Mouse (Mus musculus) intestine, postnatal 0 days (tissue): ENCODE data around the gene Habp4. TPM values are rescaled to one million over a fixed set of nuclear protein-coding genes. Genes with fewer than 3 reads are reported as not detected.

Experiments used
- ATAC-seq: fragments of 200-750 bp; cut with Nextera tagmentation; 2 replicates; pipeline ENCODE4 v1.8.0; 2017; ENCODE audit warnings: mild to moderate bottlenecking, moderate TSS enrichment, moderate library complexity
- H3K27ac ChIP-seq: fragments of 300-500 bp; sonication (generic); 2 replicates; pipeline ENCODE4 v1.5.1; 2014; ENCODE audit warnings: mild to moderate bottlenecking, low read depth, low read length, moderate library complexity
- H3K27me3 ChIP-seq: fragments of 300-500 bp; sonication (generic); replicated peaks from 2 replicates; pipeline ENCODE4 v1.6.1; 2014; ENCODE audit warnings: low read length, mixed read lengths; ENCODE audit not compliant: control insufficient read depth, insufficient read depth
- H3K36me3 ChIP-seq: fragments of 300-500 bp; sonication (generic); 2 replicates; pipeline ENCODE4 v1.6.1; 2014; ENCODE audit warnings: mild to moderate bottlenecking, moderate library complexity; ENCODE audit not compliant: control insufficient read depth, insufficient read depth
- H3K4me1 ChIP-seq: fragments of 300-500 bp; sonication (generic); replicated peaks from 2 replicates; pipeline ENCODE4 v1.6.1; 2014; ENCODE audit warnings: antibody characterized with exemption, low read length, mixed read lengths; ENCODE audit not compliant: control insufficient read depth, insufficient read depth
- H3K4me2 ChIP-seq: fragments of 300-500 bp; sonication (generic); replicated peaks from 2 replicates; pipeline ENCODE4 v1.6.1; 2014; ENCODE audit warnings: low read depth, mild to moderate bottlenecking, moderate library complexity
- H3K4me3 ChIP-seq: fragments of 300-500 bp; sonication (generic); 2 replicates; pipeline ENCODE4 v1.5.1; 2014; ENCODE audit warnings: low read depth, low read length
- H3K9ac ChIP-seq: fragments of 300-500 bp; sonication (generic); 2 replicates; pipeline ENCODE4 v1.6.1; 2014; ENCODE audit warnings: mild to moderate bottlenecking, low read depth, low read length
- H3K9me3 ChIP-seq: fragments of 300-500 bp; sonication (generic); 2 replicates; pipeline ENCODE4 v1.6.1; 2016; ENCODE audit warnings: mixed run types; ENCODE audit not compliant: control insufficient read depth
- CTCF ChIP-seq: sonication (generic); IDR thresholded peaks from 2 replicates; pipeline ENCODE4 v1.5.1; 2016; ENCODE audit warnings: low read depth, mild to moderate bottlenecking, control low read depth, antibody characterized with exemption, moderate library complexity
- WGBS: fragments of 180-500 bp; shearing (Covaris S2); extraction: QIAGEN DNeasy Blood & Tissue Kit; methylation state at CpG from one replicate; pipeline ENCODE4 v1.1.7; 2014; 5-methylcytosine and 5-hydroxymethylcytosine counted together
- polyA plus RNA-seq: library from polyadenylated mRNA; unstranded; fragments of >200 nt; fragmentation: Nextera tagmentation; extraction: Ambion mirVana; gene quantifications from 2 replicates; pipeline ENCODE4 v1.2.1, GENCODE M21; 2015

Gene Habp4
- polyA plus RNA-seq, 1 experiment from 2014 or later: 12.7 TPM

GRCm38 (mm10) chr13:64235777-64236176 lies 74.2 kb downstream of the Habp4 start:
- Histone ChIP-seq H3K4me3 (no peak overlapping the region), H3K9me3 (no peaks in the 10 kb centered on the region), H3K9ac (no peak overlapping the region), H3K27me3 (no peaks in the 10 kb centered on the region), H3K36me3 (no peaks in the 10 kb centered on the region), H3K4me1 (no peaks in the 10 kb centered on the region), H3K4me2 (no peak overlapping the region), H3K27ac (no peak overlapping the region)
- no peak for TF ChIP-seq CTCF
- WGBS: 68% methylated on average over 3 of the region's 3 CpGs
- no peak for ATAC-seq

Other genes with a start within 250 kb of the Habp4 start
- gene Hsd17b3, start 72.6 kb upstream of the Habp4 start, polyA plus RNA-seq: 0.31 and 0.41 TPM in 2 replicates
- 11.9 and 12.6 TPM in 2 replicates for gene Slc35d2, start 32.5 kb upstream of the Habp4 start, polyA plus RNA-seq
- gene Zfp367, start 8.6 kb upstream of the Habp4 start, polyA plus RNA-seq: 8.9 and 9.5 TPM in 2 replicates
- 15.0 and 17.2 TPM in 2 replicates for gene Cdc14b, start 113.5 kb downstream of the Habp4 start, polyA plus RNA-seq
- gene Aaed1, start 150.9 kb downstream of the Habp4 start, polyA plus RNA-seq: 28.9 and 29.9 TPM in 2 replicates
- gene Ctsl, start 209.1 kb downstream of the Habp4 start, polyA plus RNA-seq: 1,058 and 1,193 TPM in 2 replicates